Mouse (Mus musculus) heart, adult 2 months (tissue): ENCODE results near the gene Ank3.

Experiments used
- CTCF ChIP-seq: fragments of 200-600 bp; IDR thresholded peaks from 2 replicates; pipeline ENCODE4 v1.8.1; 2022; ENCODE audit warnings: antibody characterized with exemption, mild to moderate bottlenecking, moderate library complexity
- EP300 ChIP-seq: fragments of 200-500 bp; IDR thresholded peaks from 2 replicates; pipeline ENCODE4 v1.6.1; 2011; ENCODE audit warnings: low read depth, low read length, control low read depth; ENCODE audit not compliant: insufficient read depth
- POLR2A ChIP-seq: fragments of 200-500 bp; IDR thresholded peaks from 2 replicates; pipeline ENCODE4 v1.6.1; 2011; ENCODE audit warnings: mild to moderate bottlenecking, low read depth, low read length, control low read depth; ENCODE audit not compliant: insufficient read depth

GRCm38 (mm10) chr10:69542439-69542838 lies 143.9 kb downstream of the Ank3 start:
- TF ChIP-seq POLR2A (no peak), CTCF (no peak), EP300 (no peak)
